8 mouse cellular contexts compared by ENCODE assay signal in genomic region chr8:72680133-72680532, GRCm38 (mm10). TPM values are rescaled to one million over a fixed set of nuclear protein-coding genes. Genes with fewer than 3 reads are reported as not detected.
DNase-seq lines count a peak whose midpoint lies in the region; ATAC-seq and TF ChIP-seq lines count a peak whose summit lies in the region.

No protein-coding gene starts in this region.

- H3K9me3 ChIP-seq in E14TG2a.4 (ENCODE audit: low read length) = no peaks in the 10 kb centered on the region
- no peaks in the 10 kb centered on the region for H3K9me3 ChIP-seq in embryonic facial prominence, embryonic 10.5 days

- peaks cover 65% of the 10 kb centered on the region for H3K4me1 ChIP-seq in E14TG2a.4 (replicated peaks; ENCODE audit: low read depth, low read length)
- H3K4me1 ChIP-seq in embryonic facial prominence, embryonic 10.5 days = peaks cover 7% of the 10 kb centered on the region

- no peaks in the 10 kb centered on the region for H3K36me3 ChIP-seq in E14TG2a.4 (ENCODE audit: insufficient read depth, low read length)
- no peaks in the 10 kb centered on the region for H3K36me3 ChIP-seq in embryonic facial prominence, embryonic 10.5 days (replicated peaks)

- WGBS in embryonic facial prominence, embryonic 10.5 days = 10% methylated on average over 3 of the region's 3 CpGs

- intact Hi-C loops in heart, postnatal 14 days (cut with DNase I) = loop anchor here (2.0 kb wide), 1 partner anchor 67 kb away; no protein-coding TSS in a partner anchor

- no peak for ATAC-seq in inflammation-experienced regulatory T-cells, adult 6 months

- H3K27ac ChIP-seq in embryonic facial prominence, embryonic 10.5 days (replicated peaks) = no peak overlapping the region

- peak; percentile 78 for DNase-seq in adrenal gland, postnatal 10 days
- DNase-seq in embryonic facial prominence, embryonic 10.5 days (ENCODE audit: low spot score) = peak; percentile 70
- DNase-seq in heart, postnatal 14 days = peak; percentile 30 to 70
- DNase-seq in layer of hippocampus, adult 8-10 months (ENCODE audit: low spot score in 2 of 2) = peak; percentile 64 to 85
- DNase-seq in lung, postnatal 14 days = peak; percentile 66
- DNase-seq in right cerebral cortex, adult 2 months (ENCODE audit: low spot score in 2 of 2) = peak; percentile 84 to 90

- 0 out of 2 replicates have a peak, but pooled peaks cover 3% of the 10 kb centered on the region for H3K27me3 ChIP-seq in E14TG2a.4 (ENCODE audit: insufficient read depth, low read length)
- H3K27me3 ChIP-seq in embryonic facial prominence, embryonic 10.5 days (replicated peaks; ENCODE audit: low read depth, poor library complexity, severe bottlenecking) = no peaks in the 10 kb centered on the region

- H3K4me3 ChIP-seq in E14TG2a.4 (replicated peaks; ENCODE audit: low read length) = peak overlapping the region; percentile 45; the same call in 1 of the 2 replicates
- H3K4me3 ChIP-seq in embryonic facial prominence, embryonic 10.5 days = no peak overlapping the region

- TF ChIP-seq CTCF in E14TG2a.4 (conservative IDR thresholded peaks at IDR 0.05; ENCODE audit: low read length) = peak; percentile 68

RNA-seq across cellular contexts. Expression of gene Nwd1, which starts 33.6 kb away (rescaled TPM):
- under 1 TPM; 0.51 to 0.73 TPM for total RNA-seq in adrenal gland, postnatal 10 days (2021)
- not detected in 2 replicates for polyA plus RNA-seq in embryonic facial prominence, embryonic 10.5 days (2016; fragmentation: Nextera tagmentation; extraction: Ambion mirVana)
- total RNA-seq in heart, postnatal 14 days (2021) = under 1 TPM; 0.62 to 0.88 TPM
- total RNA-seq in layer of hippocampus, adult 8-10 months (2022) = 10 to 100 TPM; 45.4 to 57.7 (median 50.6) TPM
- polyA plus RNA-seq in inflammation-experienced regulatory T-cells, adult 6 months (2017; shearing (Covaris generic)) = under 1 TPM in 1 of 3 experiments, not detected in 2; 0.08 TPM

RNA-seq across cellular contexts. Expression of gene Sin3b, which starts 43.0 kb away (rescaled TPM):
- total RNA-seq in adrenal gland, postnatal 10 days (2021) = 100 to 1,000 TPM; 186 to 194 TPM
- polyA plus RNA-seq in embryonic facial prominence, embryonic 10.5 days (2016; fragmentation: Nextera tagmentation; extraction: Ambion mirVana) = 142 and 149 TPM in 2 replicates
- 10 to 100 TPM; 87.1 to 88.6 TPM for total RNA-seq in heart, postnatal 14 days (2021)
- 100 to 1,000 TPM; 172 to 190 (median 175) TPM for total RNA-seq in layer of hippocampus, adult 8-10 months (2022)
- 100 to 1,000 TPM in 2 of 3 experiments, 10 to 100 TPM in 1; 87.9 to 109 (median 105) TPM for polyA plus RNA-seq in inflammation-experienced regulatory T-cells, adult 6 months (2017; shearing (Covaris generic))

Comparison
In these comparisons a context has a peak if more than half of its experiments do, and no peak if none do; other contexts are left out.
1. RNA of gene Nwd1, which starts 33.6 kb away (total RNA-seq): 45.4 to 57.7 TPM in layer of hippocampus, adult 8-10 months; 0.62 to 0.88 TPM in heart, postnatal 14 days and 0.51 to 0.73 TPM in adrenal gland, postnatal 10 days; every median in the first group is over 10 times any median in the second.
2. Peak in every context shown above with its lines, with median percentiles within 50 percentile points of each other: DNase-seq.